Mouse (Mus musculus) right cerebral cortex, adult 18-20 months (tissue): Measurements from ENCODE around the gene Gm16513.
"Not testable (repeated sequence)": the region's sequence is repeated elsewhere in the genome, so short reads cannot be mapped to it uniquely, and the experiment has no call there.

ENCODE experiments used
- DNase-seq: peaks from one replicate; pipeline ENCODE4 v3.0.0; 2022; ENCODE audit warnings: mixed read lengths

Gm16513 gene

GRCm38 (mm10) chr5:95182324-95182723 is at the start of gene Gm16513:
TSS of gene Gm16513 (plus strand) at chr5:95182624.
- not testable (repeated sequence) for DNase-seq
